Mouse (Mus musculus): ENCODE measurements at regions not wholly inside any gene's neighbourhood (a gene's known extent, or its start where the extent isn't known, plus 50 kb on each side); places are given as distances from the start of the nearest gene placed in this dataset.

- TF ChIP-seq E2F4 (IDR thresholded peaks at IDR 0.05; ENCODE audit: insufficient replicate concordance, low read depth, low read length) (no peak), IRF4 (IDR thresholded peaks at IDR 0.05; ENCODE audit: low read depth, low read length) (no peak), CTCF (conservative IDR thresholded peaks at IDR 0.05 in 1 of 2, IDR thresholded peaks at IDR 0.05 in 1 of 2; ENCODE audit: low read depth in 2 of 2, low read length in 2 of 2) (no peak), USF2 (conservative IDR thresholded peaks at IDR 0.05; ENCODE audit: low read depth, low read length) (no peak), POLR2A (IDR thresholded peaks at IDR 0.05; ENCODE audit: low read depth, low read length) (no peak), USF1 (IDR thresholded peaks at IDR 0.05; ENCODE audit: low read depth, low read length) (no peak), MAZ (IDR thresholded peaks at IDR 0.05; ENCODE audit: low read depth, low read length) (no peak), HCFC1 (IDR thresholded peaks at IDR 0.05; ENCODE audit: low read depth, low read length) (no peak), CHD2 (IDR thresholded peaks at IDR 0.05; ENCODE audit: low read length) (no peak), TCF12 (IDR thresholded peaks at IDR 0.05; ENCODE audit: low read depth, low read length) (no peak), MYC (IDR thresholded peaks at IDR 0.05; ENCODE audit: low read depth, low read length) (no peak), EP300 (IDR thresholded peaks at IDR 0.05; ENCODE audit: low read length) (no peak), ZC3H11A (IDR thresholded peaks at IDR 0.05; ENCODE audit: low read depth, low read length) (no peak)
Observed at GRCm38 (mm10) chr6:37643176-37643575, 113.2 kb downstream of the Akr1d1 start.
